Mouse (Mus musculus) left cerebral cortex, adult 8-10 months (tissue): ENCODE data around the gene Fbxo47. TPM values are rescaled to one million over a fixed set of nuclear protein-coding genes. Genes with fewer than 3 reads are reported as not detected.
A peak's percentile ranks its signal among the peaks of the same experiment; 100 is the strongest.
"Not testable (repeated sequence)": the region's sequence is repeated elsewhere in the genome, so short reads cannot be mapped to it uniquely, and the experiment has no call there.

Experiments used
- DNase-seq, 2 experiments: peaks; one replicate each; pipeline ENCODE4 v3.0.0; 2022; ENCODE audit warnings: low spot score in 2 of 2
- total RNA-seq, 4 experiments: library from RNA; stranded (reverse); gene quantifications; 2 replicates each; pipeline ENCODE4 v1.2.4; 2022

Fbxo47 gene
- total RNA-seq, 4 experiments from 2014 or later = 2.1 to 3.2 (median 2.9) TPM

GRCm38 (mm10) chr11:97883542-97883917 lies 424 bp downstream of the Fbxo47 start:
- DNase-seq = peak; percentile 65 to 69

- DNase-seq = no peak
Observed at GRCm38 (mm10) chr11:97880362-97880761, 3.6 kb downstream of the Fbxo47 start.

DNA sequence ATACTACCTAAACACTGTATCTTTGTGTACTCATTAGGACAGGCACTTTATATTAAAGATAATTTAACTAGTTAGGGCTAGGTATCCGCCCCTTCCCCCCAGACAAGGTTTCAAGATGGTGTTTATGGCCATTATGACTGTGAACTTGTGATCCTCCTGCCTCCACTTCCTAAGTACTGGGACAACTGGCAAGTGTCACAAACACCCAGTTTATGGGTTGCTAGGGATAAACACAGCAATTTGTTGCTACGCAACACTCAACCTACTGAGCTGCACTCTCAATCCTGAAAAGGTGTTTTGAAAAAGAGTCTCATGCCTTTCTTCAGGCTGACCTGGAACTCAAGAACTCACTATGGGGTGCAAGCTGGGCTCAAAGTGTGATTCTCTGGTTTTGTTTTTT lies 6.6 kb downstream of the Fbxo47 start:
- no peak for DNase-seq

GRCm38 (mm10) chr11:97874396-97874795 lies 9.6 kb downstream of the Fbxo47 start:
- no peak for DNase-seq

- DNase-seq = not testable (repeated sequence)
Observed at GRCm38 (mm10) chr11:97872378-97872777, 11.6 kb downstream of the Fbxo47 start.

DNA sequence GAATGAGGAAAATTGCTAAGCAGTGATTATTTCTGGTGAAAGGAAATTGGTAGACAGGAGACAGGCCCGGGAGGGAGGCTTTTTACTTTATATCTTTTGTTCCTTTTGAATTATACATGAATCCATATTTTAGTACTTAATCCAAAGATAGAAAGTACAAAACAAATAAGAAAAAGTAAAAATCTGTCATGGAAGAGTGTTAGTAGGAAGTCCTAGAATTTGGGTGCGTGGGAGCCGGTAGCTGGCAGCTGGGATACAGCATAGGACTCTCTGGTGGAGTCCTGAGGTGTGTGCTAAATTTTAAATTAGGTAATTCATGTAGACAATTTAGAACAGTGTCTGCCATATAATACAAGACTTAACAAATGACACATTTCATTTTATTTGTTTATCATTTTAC lies 16.4 kb downstream of the Fbxo47 start:
- DNase-seq = peak in 1 of 2 experiments; percentile 42

- no peak for DNase-seq
Observed at GRCm38 (mm10) chr11:97866091-97866888, 17.7 kb downstream of the Fbxo47 start.

DNA sequence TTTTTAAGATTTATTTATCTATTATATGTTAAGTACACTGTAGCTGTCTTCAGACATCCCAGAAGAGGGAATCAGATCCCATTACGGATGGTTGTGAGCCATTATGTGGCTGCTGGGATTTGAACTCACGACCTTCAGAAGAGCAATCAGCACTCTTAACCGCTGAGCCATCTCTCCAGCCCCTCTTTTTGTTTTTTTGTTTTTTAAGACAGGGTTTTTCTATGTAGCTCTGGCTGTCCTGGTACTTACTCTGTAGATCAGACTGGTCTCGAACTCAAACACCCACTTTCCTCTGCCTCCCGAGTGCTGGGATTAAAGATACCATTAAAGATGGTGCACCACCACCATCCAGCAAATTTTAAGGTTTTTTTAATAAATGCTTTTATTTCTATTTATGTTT lies 18.5 kb downstream of the Fbxo47 start:
- DNase-seq = no peak

- DNase-seq = no peak
Observed at GRCm38 (mm10) chr11:97862148-97862547, 21.8 kb downstream of the Fbxo47 start.

DNA sequence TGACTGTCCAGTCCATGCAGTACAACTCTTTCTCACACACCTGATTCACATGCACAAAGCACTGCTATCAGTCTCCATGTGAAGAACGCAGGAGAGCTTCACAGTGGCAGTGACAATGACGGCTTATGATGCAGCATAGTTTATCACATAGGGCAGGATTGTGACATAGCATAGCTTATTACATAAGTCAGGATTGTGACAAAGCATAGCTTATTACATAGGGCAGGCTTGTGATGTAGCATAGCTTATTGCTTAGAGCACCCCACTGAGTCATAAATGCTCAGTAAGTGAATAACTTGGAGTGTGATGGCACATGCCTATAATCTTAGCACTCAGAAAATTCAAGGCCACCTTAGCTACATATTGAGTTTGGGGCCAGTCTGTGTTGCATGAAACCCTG lies 28.5 kb downstream of the Fbxo47 start:
- DNase-seq = no peak

- no peak for DNase-seq
Observed at GRCm38 (mm10) chr11:97851601-97852000, 32.4 kb downstream of the Fbxo47 start.

GRCm38 (mm10) chr11:97850367-97850766 lies 33.6 kb downstream of the Fbxo47 start:
- no peak for DNase-seq

DNA sequence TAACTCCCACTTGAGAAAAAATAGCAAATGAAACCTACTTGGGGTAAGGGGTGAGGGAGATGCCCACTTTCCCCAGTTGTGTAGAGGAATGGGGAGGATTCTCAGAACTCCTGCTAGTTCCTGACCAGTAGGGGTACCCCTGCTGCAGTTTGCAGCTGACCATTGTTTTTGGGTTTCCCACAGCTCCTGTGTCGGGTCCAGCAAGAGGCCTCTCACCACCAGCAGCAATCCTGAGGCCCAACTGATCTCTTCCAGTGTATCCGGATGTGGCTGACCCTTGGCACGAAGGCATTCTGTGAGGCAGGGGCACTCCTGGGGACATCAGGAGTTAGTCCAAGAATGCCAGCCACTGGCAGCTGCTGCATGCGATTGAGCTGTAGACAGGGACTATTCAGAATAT lies 42.0 kb downstream of the Fbxo47 start:
- no peak for DNase-seq

- DNase-seq = peak; percentile 81 to 96
Observed at GRCm38 (mm10) chr11:97840991-97841661, 42.8 kb downstream of the Fbxo47 start.

DNA sequence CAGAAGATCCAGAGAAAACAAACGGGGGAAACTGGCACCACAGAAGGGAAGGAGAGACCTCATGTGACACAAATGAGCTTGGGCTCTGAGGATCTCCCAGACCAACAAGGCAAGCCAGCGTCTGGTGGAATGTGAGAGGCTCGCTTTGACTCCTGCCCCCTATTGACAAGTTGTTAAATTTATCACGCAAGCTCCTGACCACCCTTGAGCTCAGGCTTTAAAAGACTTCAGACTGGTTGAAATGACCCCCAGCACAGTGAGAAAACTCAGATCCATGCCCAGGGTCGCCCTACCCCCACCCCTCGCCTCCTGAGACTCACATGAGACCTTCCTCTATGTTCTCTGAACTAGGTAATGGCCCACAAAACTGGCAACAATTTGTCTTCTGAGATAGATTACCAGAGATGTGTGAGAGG lies 43.4 kb downstream of the Fbxo47 start, which contains the start of gene B230217C12Rik:
Gene B230217C12Rik (plus strand): TSS at position 242 of the 416 bp plus-strand sequence.
- no peak for DNase-seq

DNA sequence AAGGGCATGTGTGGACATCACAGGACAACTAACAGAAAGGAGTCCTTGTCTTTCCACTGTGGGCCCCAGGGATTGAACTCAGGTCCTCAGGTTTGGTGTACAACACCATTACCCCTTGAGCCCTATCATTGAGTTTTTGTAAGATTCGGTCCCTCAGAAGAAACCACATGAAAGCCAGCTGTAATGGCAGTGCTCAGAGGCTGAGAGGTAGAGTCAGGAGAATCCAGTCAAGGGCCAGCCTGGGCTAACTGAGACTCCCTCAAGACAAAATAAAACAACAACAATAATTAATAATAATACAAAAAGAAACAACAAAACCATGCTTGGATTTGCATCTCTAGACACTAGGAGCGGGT lies 43.8 kb downstream of the Fbxo47 start:
- no peak for DNase-seq

- DNase-seq = no peak
Observed at GRCm38 (mm10) chr11:97839441-97840134, 44.4 kb downstream of the Fbxo47 start.

DNA sequence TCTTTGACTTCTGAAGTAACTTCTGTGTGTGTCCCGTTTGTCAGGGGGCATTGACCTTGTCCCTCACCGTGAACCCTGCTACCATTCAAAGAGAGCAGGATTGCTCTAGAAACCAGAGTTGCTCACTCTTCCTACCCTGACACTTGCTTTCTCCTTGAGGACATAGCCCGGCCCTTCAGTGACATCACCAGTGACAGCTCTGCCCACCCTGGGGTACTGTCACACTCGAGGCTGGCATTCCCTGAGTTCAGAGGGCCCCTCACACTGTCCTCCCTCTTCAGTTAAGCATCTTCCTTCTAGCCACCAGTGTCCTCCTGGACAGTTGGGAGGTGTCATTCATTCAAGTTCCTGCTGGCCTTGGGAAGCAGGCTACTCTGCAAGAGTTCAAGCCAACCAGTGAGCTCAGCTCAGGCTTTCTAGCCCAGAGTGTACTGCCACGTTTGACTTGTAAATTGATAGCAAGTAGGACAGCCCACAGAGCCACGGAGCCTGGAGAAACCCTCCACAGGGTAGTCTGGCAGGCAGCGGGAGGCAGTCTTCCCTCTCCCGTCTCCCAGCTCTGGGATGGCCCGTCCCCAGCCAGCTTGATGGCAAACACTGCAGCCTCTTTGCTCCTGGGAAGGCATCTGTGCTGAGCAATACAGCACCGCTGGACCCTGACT lies 45.0 kb downstream of the Fbxo47 start:
- no peak for DNase-seq

DNA sequence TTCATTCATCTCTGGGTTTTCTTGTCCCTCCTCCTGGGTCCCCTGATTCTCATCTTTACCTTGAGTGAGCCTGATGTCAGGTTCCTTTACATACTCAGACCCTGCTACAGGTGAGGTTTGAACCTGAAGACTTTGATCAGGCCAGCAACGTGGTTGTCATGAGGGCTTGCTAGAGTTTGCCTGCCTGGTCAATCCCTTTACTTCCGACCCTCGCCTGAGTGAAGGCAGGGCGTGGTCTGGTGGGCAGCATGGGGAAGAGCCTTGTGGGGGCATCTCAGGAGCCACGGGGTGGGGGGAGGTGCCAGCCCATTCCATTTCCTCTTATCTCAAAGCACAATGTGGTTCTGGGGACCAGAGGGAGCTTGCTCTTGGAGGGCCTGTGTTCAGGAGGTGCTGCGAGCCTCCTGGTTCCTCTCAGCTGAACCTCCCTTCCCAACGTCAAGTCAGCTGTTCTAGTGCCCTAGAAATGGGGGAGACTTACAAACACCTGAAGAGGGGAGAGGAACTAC lies 46.3 kb downstream of the Fbxo47 start:
- DNase-seq = no peak

GRCm38 (mm10) chr11:97837051-97837450 lies 46.9 kb downstream of the Fbxo47 start:
- not testable (repeated sequence) for DNase-seq

GRCm38 (mm10) chr11:97836541-97836940 lies 47.4 kb downstream of the Fbxo47 start:
- DNase-seq = no peak
